Mouse (Mus musculus) stomach, postnatal 0 days (tissue): ENCODE data around the gene L3mbtl4. TPM values are rescaled to one million over a fixed set of nuclear protein-coding genes. Genes with fewer than 3 reads are reported as not detected.

Experiments
- ATAC-seq: fragments of 200-750 bp; cut with Nextera tagmentation; 2 replicates; pipeline ENCODE4 v1.8.0; 2017; ENCODE audit not compliant: low FRiP score, low TSS enrichment
- DNase-seq: peaks from one replicate; pipeline ENCODE4 v3.0.0-alpha.2; 2016; ENCODE audit warnings: low spot score
- H3K27ac ChIP-seq: fragments of 300-500 bp; sonication (generic); replicated peaks from 2 replicates; pipeline ENCODE4 v1.5.1; 2014; ENCODE audit warnings: mild to moderate bottlenecking, control low read depth
- H3K27me3 ChIP-seq: fragments of 300-500 bp; sonication (generic); 2 replicates; pipeline ENCODE4 v1.6.1; 2014; ENCODE audit warnings: low read length; ENCODE audit not compliant: control insufficient read depth, insufficient read depth
- H3K36me3 ChIP-seq: fragments of 300-500 bp; sonication (generic); 2 replicates; pipeline ENCODE4 v1.6.1; 2014; ENCODE audit warnings: low read length, mixed read lengths; ENCODE audit not compliant: control insufficient read depth, insufficient read depth
- H3K4me1 ChIP-seq: fragments of 300-500 bp; sonication (generic); replicated peaks from 2 replicates; pipeline ENCODE4 v1.6.1; 2014; ENCODE audit warnings: antibody characterized with exemption; ENCODE audit not compliant: control insufficient read depth, insufficient read depth
- H3K4me2 ChIP-seq: fragments of 300-500 bp; sonication (generic); replicated peaks from 2 replicates; pipeline ENCODE4 v1.6.1; 2014; ENCODE audit warnings: low read depth, mild to moderate bottlenecking, control low read depth, moderate library complexity
- H3K4me3 ChIP-seq: fragments of 300-500 bp; sonication (generic); 2 replicates; pipeline ENCODE4 v1.5.1; 2014; ENCODE audit warnings: low read depth, low read length, control low read depth
- H3K9ac ChIP-seq: fragments of 300-500 bp; sonication (generic); 2 replicates; pipeline ENCODE4 v1.6.1; 2014; ENCODE audit warnings: mild to moderate bottlenecking, low read length, control low read depth, mixed read lengths
- H3K9me3 ChIP-seq: fragments of 300-500 bp; sonication (generic); 2 replicates; pipeline ENCODE4 v1.6.1; 2016; ENCODE audit warnings: low read length; ENCODE audit not compliant: control insufficient read depth
- CTCF ChIP-seq: IDR thresholded peaks from 2 replicates; pipeline ENCODE4 v1.5.1; 2016; ENCODE audit warnings: antibody characterized with exemption, low read depth, mild to moderate bottlenecking, moderate library complexity
- EP300 ChIP-seq: optimal IDR thresholded peaks from 2 replicates; pipeline ENCODE3; 2016; ENCODE audit warnings: antibody characterized with exemption
- WGBS: fragments of 180-500 bp; shearing (Covaris S2); extraction: QIAGEN DNeasy Blood & Tissue Kit; methylation state at CpG from one replicate; pipeline ENCODE4 v1.1.7; 2014; 5-methylcytosine and 5-hydroxymethylcytosine counted together
- polyA plus RNA-seq: library from polyadenylated mRNA; unstranded; fragments of >200 nt; fragmentation: Nextera tagmentation; extraction: Ambion mirVana; gene quantifications from 2 replicates; pipeline ENCODE4 v1.2.1, GENCODE M21; 2015

L3mbtl4 gene
- polyA plus RNA-seq, 1 experiment from 2014 or later = not detected

- DNase-seq (no peak), ATAC-seq (no peak)
- no peaks in the 10 kb centered on the region for H3K9me3 ChIP-seq
- no peak overlapping the region for H3K27ac ChIP-seq
- no peak overlapping the region for H3K4me3 ChIP-seq
- no peaks in the 10 kb centered on the region for H3K36me3 ChIP-seq
- H3K4me1 ChIP-seq = no peaks in the 10 kb centered on the region
- no peak overlapping the region for H3K9ac ChIP-seq
- 73% methylated on average over 4 of the region's 4 CpGs for WGBS
- H3K4me2 ChIP-seq = no peak overlapping the region
- no peak for TF ChIP-seq CTCF
- no peaks in the 10 kb centered on the region for H3K27me3 ChIP-seq
These were observed 318.0 kb downstream of the L3mbtl4 start for GRCm38 (mm10) chr17:68591619-68592018.

GRCm38 (mm10) chr17:68602744-68603143 lies 329.1 kb downstream of the L3mbtl4 start:
- Histone ChIP-seq H3K4me1 (no peaks in the 10 kb centered on the region), H3K36me3 (no peaks in the 10 kb centered on the region), H3K9ac (no peak overlapping the region), H3K27me3 (no peaks in the 10 kb centered on the region), H3K4me3 (no peak overlapping the region), H3K4me2 (no peak overlapping the region), H3K9me3 (no peaks in the 10 kb centered on the region), H3K27ac (no peak overlapping the region)
- no peak for DNase-seq
- WGBS = 73% methylated on average over 4 of the region's 4 CpGs
- no peak for TF ChIP-seq CTCF
- TF ChIP-seq EP300 = no peak
- ATAC-seq = no peak

- Histone ChIP-seq H3K36me3 (no peaks in the 10 kb centered on the region), H3K27ac (no peak overlapping the region), H3K4me1 (no peaks in the 10 kb centered on the region), H3K4me2 (no peak overlapping the region), H3K9me3 (no peaks in the 10 kb centered on the region), H3K4me3 (no peak overlapping the region), H3K27me3 (no peaks in the 10 kb centered on the region), H3K9ac (no peak overlapping the region)
- TF ChIP-seq EP300 (no peak), CTCF (no peak)
- no peak for ATAC-seq
- 52% methylated on average over 6 of the region's 6 CpGs for WGBS
- peak; percentile 34 for DNase-seq
These were observed 334.1 kb downstream of the L3mbtl4 start for GRCm38 (mm10) chr17:68607691-68608090.

- Histone ChIP-seq H3K9me3 (no peaks in the 10 kb centered on the region), H3K9ac (no peak overlapping the region), H3K4me1 (no peaks in the 10 kb centered on the region), H3K27ac (no peak overlapping the region), H3K4me2 (no peak overlapping the region), H3K4me3 (no peak overlapping the region), H3K27me3 (no peaks in the 10 kb centered on the region), H3K36me3 (no peaks in the 10 kb centered on the region)
- WGBS = 84% methylated on average over 6 of the region's 6 CpGs
- no peak for DNase-seq
- TF ChIP-seq EP300 (no peak), CTCF (no peak)
- no peak for ATAC-seq
These were observed 337.6 kb downstream of the L3mbtl4 start for GRCm38 (mm10) chr17:68611247-68611646.

- Histone ChIP-seq H3K4me3 (no peak overlapping the region), H3K9ac (no peak overlapping the region), H3K4me1 (no peaks in the 10 kb centered on the region), H3K27me3 (no peaks in the 10 kb centered on the region), H3K36me3 (no peaks in the 10 kb centered on the region), H3K27ac (no peak overlapping the region), H3K9me3 (no peaks in the 10 kb centered on the region), H3K4me2 (no peak overlapping the region)
- WGBS = 76% methylated on average over 4 of the region's 4 CpGs
- no peak for DNase-seq
- no peak for ATAC-seq
- TF ChIP-seq EP300 (no peak), CTCF (no peak)
These were observed 351.7 kb downstream of the L3mbtl4 start for GRCm38 (mm10) chr17:68625281-68625680.

- ATAC-seq = no peak
- no peak for DNase-seq
- Histone ChIP-seq H3K9me3 (no peaks in the 10 kb centered on the region), H3K27me3 (no peaks in the 10 kb centered on the region), H3K4me2 (no peak overlapping the region), H3K36me3 (no peaks in the 10 kb centered on the region), H3K27ac (no peak overlapping the region), H3K4me3 (no peak overlapping the region), H3K4me1 (no peaks in the 10 kb centered on the region), H3K9ac (no peak overlapping the region)
- no peak for TF ChIP-seq EP300
- TF ChIP-seq CTCF = no peak
- WGBS = 66% methylated on average over 7 of the region's 7 CpGs
These were observed 356.2 kb downstream of the L3mbtl4 start for GRCm38 (mm10) chr17:68629631-68630426.
